Comparison of ENCODE assay signal across 14 mouse cellular contexts in genomic region chr6:99220472-99220871, GRCm38 (mm10).
"Had no signal": no experiment of that assay in that cellular context is flagged by ENCODE, and none has a peak within 500 bp of the region (broad histone marks: within the 10 kb centered on the region; RNA-seq: fewer than 3 reads in every experiment).

No protein-coding gene starts in this region.

- H3K27ac ChIP-seq: layer of hippocampus, adult 2 months; limb, embryonic 12.5 days; liver, embryonic 13.5 days; lung, embryonic 15.5 days; midbrain, embryonic 12.5 days; neural tube, embryonic 12.5 days had no signal

- H3K4me3 ChIP-seq: layer of hippocampus, adult 2 months; limb, embryonic 12.5 days; liver, embryonic 13.5 days; lung, embryonic 15.5 days; midbrain, embryonic 12.5 days; myocyte; neural tube, embryonic 12.5 days had no signal

- ATAC-seq: liver, postnatal 0 days had no signal

- DNase-seq: kidney, postnatal 10 days; kidney, postnatal 4 days; liver; liver, embryonic 13.5 days; liver, postnatal 0 days; lung, postnatal 14 days; right cerebral cortex, postnatal 14 days; thymus, postnatal 4 days had no signal

- H3K9ac ChIP-seq: limb, embryonic 12.5 days; liver, embryonic 13.5 days; liver, postnatal 0 days; lung, embryonic 15.5 days; midbrain, embryonic 12.5 days; neural tube, embryonic 12.5 days had no signal

- H3K27me3 ChIP-seq: limb, embryonic 12.5 days; liver, embryonic 13.5 days; lung, embryonic 15.5 days; midbrain, embryonic 12.5 days; neural tube, embryonic 12.5 days had no signal

- H3K4me1 ChIP-seq: limb, embryonic 12.5 days; lung, embryonic 15.5 days had no signal

- H3K36me3 ChIP-seq: limb, embryonic 12.5 days; liver, embryonic 13.5 days; lung, embryonic 15.5 days; midbrain, embryonic 12.5 days; neural tube, embryonic 12.5 days had no signal

- H3K4me2 ChIP-seq: limb, embryonic 12.5 days; liver, embryonic 13.5 days; lung, embryonic 15.5 days; midbrain, embryonic 12.5 days; neural tube, embryonic 12.5 days had no signal

- H3K9me3 ChIP-seq: limb, embryonic 12.5 days; liver, embryonic 13.5 days; lung, embryonic 15.5 days; midbrain, embryonic 12.5 days; neural tube, embryonic 12.5 days had no signal
